Mouse (Mus musculus) Patski (cell line): ENCODE measurements at regions not wholly inside any gene's neighbourhood (a gene's known extent, or its start where the extent isn't known, plus 50 kb on each side); places are given as distances from the start of the nearest gene placed in this dataset.

Experiments
- ATAC-seq: fragments of 100-300 bp; one replicate; pipeline ENCODE4 v1.8.0; 2021
- CTCF ChIA-PET: fragments of 350-600 bp; sonication (Branson Sonifier 250); formaldehyde crosslinking; loops from one replicate; lab custom pipeline; 2022; ENCODE audit warnings: inconsistent platforms; lab: Charles Lee
- POLR2A ChIA-PET: fragments of 350-600 bp; sonication (Branson Sonifier 250); formaldehyde crosslinking; loops from one replicate; lab custom pipeline; 2022; ENCODE audit warnings: antibody characterized with exemption, inconsistent platforms; lab: Charles Lee
- DNase-seq: peaks from one replicate; pipeline ENCODE4 v3.0.0-alpha.2; 2011; ENCODE audit warnings: low read depth, low spot score
- H3K27me3 ChIP-seq: fragments of 371-371 bp; one replicate; pipeline ENCODE4 v1.5.1; 2021
- CTCF ChIP-seq: fragments of 100-300 bp; IDR thresholded peaks from one replicate; pipeline ENCODE4 v1.5.1; 2021
- in situ Hi-C: fragments of 300-500 bp; cut with MboI; formaldehyde crosslinking; loops from 3 replicates; pipeline ENCODE4 v1.11.1; 2018; ENCODE audit warnings: low pct_unique_long_range_greater_than_20kb, mixed read lengths

DNA sequence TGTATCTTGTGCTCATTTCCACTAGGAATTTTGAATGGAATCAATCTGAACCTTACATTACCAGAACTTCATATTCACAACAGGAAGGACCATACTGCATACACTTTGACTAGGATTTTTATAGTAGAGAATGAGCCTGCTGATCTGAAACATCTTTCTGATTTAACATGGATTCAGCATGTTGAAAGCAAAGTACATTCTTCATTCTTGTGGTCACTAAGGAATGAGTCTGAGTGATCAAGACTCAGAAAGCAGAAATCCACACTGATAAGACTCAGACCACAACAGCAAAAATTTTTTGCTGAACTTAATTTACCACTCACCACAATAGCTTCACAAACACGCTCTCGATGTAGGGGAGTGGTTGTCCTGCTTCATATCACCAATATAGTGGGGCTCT is 309.2 kb upstream of the Nectin3 start:
- CTCF ChIA-PET: no interaction called here
- no peak for TF ChIP-seq CTCF
- POLR2A ChIA-PET: no interaction called here
- no peaks in the 10 kb centered on the region for H3K27me3 ChIP-seq
- in situ Hi-C loops: no loop called here
- peak; percentile 65 for ATAC-seq
- DNase-seq: no peak

GRCm38 (mm10) chr16:46776367-46776766 is 278.0 kb upstream of the Nectin3 start:
- in situ Hi-C loops: no loop called here
- ChIA-PET CTCF (no interaction called here), POLR2A (interaction anchor here (0.6 kb wide), 1 partner anchor 790 kb away, joined by 7 read pairs; no protein-coding TSS in a partner anchor)
- DNase-seq (no peak), ATAC-seq (no peak)
- peaks cover 23% of the 10 kb centered on the region for H3K27me3 ChIP-seq
- TF ChIP-seq CTCF: no peak

DNA sequence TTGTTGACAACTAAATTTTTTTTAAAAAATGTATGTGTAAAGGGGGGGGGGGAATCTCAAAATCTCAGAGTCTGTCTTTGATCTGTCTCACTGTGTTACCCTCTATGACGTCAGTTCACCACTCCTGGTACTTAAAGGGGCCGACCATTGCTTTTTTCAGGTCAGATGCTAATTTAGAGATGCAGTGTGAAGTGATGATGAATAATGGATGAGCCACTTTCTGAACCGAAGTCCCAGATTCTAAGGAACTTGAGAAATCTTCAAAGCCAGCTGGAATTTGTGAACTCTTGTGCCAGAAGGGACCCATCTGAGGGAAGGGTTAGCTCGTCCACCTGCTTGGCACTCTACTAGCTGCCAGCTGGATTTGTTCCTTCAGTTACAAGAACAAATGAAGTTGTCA is 271.1 kb upstream of the Nectin3 start:
- POLR2A ChIA-PET: no interaction called here
- peaks cover 13% of the 10 kb centered on the region for H3K27me3 ChIP-seq
- no peak for ATAC-seq
- DNase-seq: no peak
- no peak for TF ChIP-seq CTCF
- CTCF ChIA-PET: no interaction called here
- in situ Hi-C loops: no loop called here

GRCm38 (mm10) chr16:46768376-46768775 is 270.1 kb upstream of the Nectin3 start:
- DNase-seq (no peak), ATAC-seq (no peak)
- in situ Hi-C loops: no loop called here
- TF ChIP-seq CTCF: no peak
- peaks cover 13% of the 10 kb centered on the region for H3K27me3 ChIP-seq
- ChIA-PET POLR2A (no interaction called here), CTCF (interaction anchor here (1.3 kb wide), 1 partner anchor 17 kb away, joined by 6 read pairs; no protein-coding TSS in a partner anchor)

DNA sequence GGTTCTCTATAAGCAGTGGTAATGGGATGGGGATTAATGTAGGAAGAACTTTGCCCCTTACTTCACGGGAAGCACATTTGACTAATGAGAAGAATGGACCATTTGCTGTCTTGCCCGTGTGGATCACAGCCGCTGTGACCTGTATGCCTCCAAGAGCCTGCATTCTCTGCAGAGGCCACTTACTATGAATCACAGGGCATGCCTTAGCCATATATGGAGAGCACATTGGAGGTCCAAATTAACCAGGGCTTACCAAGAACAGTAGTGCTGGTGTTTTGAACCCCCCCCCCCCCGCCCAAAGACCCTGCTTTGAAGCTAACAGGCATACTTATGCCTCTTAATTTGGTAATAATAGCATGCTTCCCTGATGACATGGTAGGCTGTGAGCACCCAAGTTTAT is 236.8 kb upstream of the Nectin3 start:
- POLR2A ChIA-PET: no interaction called here
- CTCF ChIA-PET: interaction anchor here (1.7 kb wide), 1 partner anchor 11 kb away, joined by 4 read pairs; no protein-coding TSS in a partner anchor
- DNase-seq: no peak
- peaks cover 11% of the 10 kb centered on the region for H3K27me3 ChIP-seq
- no peak for ATAC-seq
- in situ Hi-C loops: no loop called here
- TF ChIP-seq CTCF: no peak

DNA sequence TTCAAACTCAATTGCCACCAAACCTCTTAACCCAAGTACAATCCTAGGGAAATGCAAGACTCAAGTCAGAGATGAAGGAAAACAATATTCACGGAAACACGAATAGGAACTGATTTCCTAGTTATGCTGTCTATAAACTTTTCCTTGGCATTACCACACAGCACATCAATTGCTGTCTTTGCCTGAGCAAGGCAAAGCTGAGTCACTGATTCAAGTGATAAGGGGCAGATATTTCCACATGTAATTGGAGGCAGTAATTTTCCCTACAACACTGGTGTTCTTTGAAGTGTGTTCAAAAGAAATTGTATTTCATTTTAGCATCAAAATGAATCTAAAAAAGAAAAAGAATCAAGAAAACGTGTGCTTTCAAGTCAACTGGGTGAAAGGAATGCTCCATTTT is 230.1 kb upstream of the Nectin3 start:
- DNase-seq (no peak), ATAC-seq (no peak)
- no peak for TF ChIP-seq CTCF
- ChIA-PET CTCF (interaction anchor here (1.8 kb wide), 1 partner anchor 19 kb away, joined by 3 read pairs; no protein-coding TSS in a partner anchor), POLR2A (no interaction called here)
- in situ Hi-C loops: no loop called here
- H3K27me3 ChIP-seq: peaks cover 5% of the 10 kb centered on the region

- no peaks in the 10 kb centered on the region for H3K27me3 ChIP-seq
- POLR2A ChIA-PET: no interaction called here
- DNase-seq (no peak), ATAC-seq (no peak)
- TF ChIP-seq CTCF: no peak
- CTCF ChIA-PET: interaction anchor here (0.9 kb wide), 1 partner anchor 10 kb away, joined by 3 read pairs; no protein-coding TSS in a partner anchor
- in situ Hi-C loops: no loop called here
These were observed 225.3 kb upstream of the Nectin3 start for GRCm38 (mm10) chr16:46723660-46724059.

- ATAC-seq (no peak), DNase-seq (no peak)
- in situ Hi-C loops: no loop called here
- no peak for TF ChIP-seq CTCF
- CTCF ChIA-PET: no interaction called here
- POLR2A ChIA-PET: no interaction called here
- H3K27me3 ChIP-seq: peaks cover 2% of the 10 kb centered on the region
These were observed 181.5 kb upstream of the Nectin3 start for GRCm38 (mm10) chr16:46679787-46680186.

DNA sequence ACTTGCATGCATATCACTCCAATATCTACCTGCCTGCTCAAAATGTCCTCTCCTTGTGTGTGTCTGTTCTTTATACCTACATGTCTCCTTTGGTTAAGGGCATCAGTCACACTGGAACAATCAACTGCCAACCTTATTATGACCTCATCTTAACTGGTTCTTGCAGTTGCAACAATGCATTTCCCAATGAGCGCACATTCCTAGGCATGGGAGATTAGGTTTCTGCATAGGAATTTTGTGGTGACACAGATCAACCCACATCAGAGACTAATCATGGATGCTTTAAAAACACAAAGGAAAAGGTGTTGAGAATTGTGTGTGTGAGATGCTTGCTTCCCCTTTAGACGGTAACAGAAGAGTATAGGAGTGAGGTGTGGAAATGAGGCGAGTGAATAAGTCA is 171.3 kb upstream of the Nectin3 start:
- ATAC-seq (peak; percentile 57), DNase-seq (no peak)
- no peaks in the 10 kb centered on the region for H3K27me3 ChIP-seq
- ChIA-PET CTCF (interaction anchor here (2.1 kb wide), 1 partner anchor 13 kb away, joined by 4 read pairs; no protein-coding TSS in a partner anchor), POLR2A (no interaction called here)
- in situ Hi-C loops: no loop called here
- TF ChIP-seq CTCF: no peak

DNA sequence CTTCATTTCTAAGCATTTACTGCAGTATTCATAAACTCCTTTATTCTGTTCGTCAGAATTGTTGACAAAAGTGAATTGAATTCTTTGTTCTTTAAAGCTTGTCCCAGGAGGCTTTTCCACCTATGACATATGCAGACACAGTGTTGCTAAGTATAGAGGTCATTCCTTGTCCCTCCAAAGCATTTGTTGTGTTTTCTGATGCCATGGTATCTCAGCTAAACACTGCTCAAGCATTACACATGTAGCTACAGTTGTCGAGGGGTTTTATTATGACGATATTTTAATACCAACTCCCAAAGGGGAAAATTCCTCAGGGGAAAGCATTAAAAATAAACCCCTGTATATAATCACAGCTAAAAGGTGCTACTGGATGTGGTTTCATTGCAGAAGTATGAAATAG is 167.2 kb upstream of the Nectin3 start:
- POLR2A ChIA-PET: no interaction called here
- in situ Hi-C loops: no loop called here

DNA sequence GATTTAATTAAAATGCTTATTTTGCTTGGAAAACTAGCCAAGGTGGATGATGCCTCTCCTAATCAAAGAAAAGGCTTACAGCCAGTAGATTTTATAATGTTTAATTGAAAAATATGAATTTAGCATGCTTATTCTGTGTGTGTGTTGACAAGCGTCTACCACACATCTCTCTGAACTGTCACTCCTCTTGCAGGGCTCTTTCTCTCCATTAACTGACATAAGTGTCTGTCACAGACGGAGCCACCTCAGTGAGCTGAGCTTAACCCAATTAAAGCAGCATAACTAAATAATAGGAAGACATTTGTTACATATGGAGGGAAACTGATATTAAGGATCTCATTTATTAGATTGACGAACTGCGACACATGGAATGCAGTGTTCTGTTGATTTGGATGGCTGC is 164.7 kb upstream of the Nectin3 start:
- POLR2A ChIA-PET: no interaction called here
- DNase-seq: no peak
- no peaks in the 10 kb centered on the region for H3K27me3 ChIP-seq
- in situ Hi-C loops: no loop called here
- CTCF ChIA-PET: interaction anchor here (0.9 kb wide), 1 partner anchor 36 kb away, joined by 3 read pairs; no protein-coding TSS in a partner anchor
- no peak for TF ChIP-seq CTCF
- ATAC-seq: no peak

More for the DNA sequence above, 167.2 kb upstream of the Nectin3 start:
- TF ChIP-seq CTCF: no peak
- H3K27me3 ChIP-seq: no peaks in the 10 kb centered on the region
- CTCF ChIA-PET: interaction anchor here (1.4 kb wide), 1 partner anchor 9 kb away, joined by 3 read pairs; no protein-coding TSS in a partner anchor
- DNase-seq (peak; percentile 50), ATAC-seq (peak; percentile 85)
